Mouse (Mus musculus) megakaryocyte-erythroid progenitor cell, adult 5-6 weeks (primary cell): ENCODE results near the gene Mfsd7a. TPM values are rescaled to one million over a fixed set of nuclear protein-coding genes. Genes with fewer than 3 reads are reported as not detected.

Experiments
- ATAC-seq: replicated peaks from 2 replicates; pipeline ENCODE4 v1.8.0; 2016; ENCODE audit warnings: mild to moderate bottlenecking, inconsistent platforms; ENCODE audit not compliant: severe bottlenecking, poor library complexity, low FRiP score, low TSS enrichment
- total RNA-seq, 2 experiments: library from RNA; stranded (forward) in 1 of 2; stranded (reverse) in 1 of 2; fragments of 200-1000, 215-1000 nt in 1 of 2; fragments of >200 nt in 1 of 2; fragmentation: Nextera tagmentation in 1 of 2; gene quantifications; 2 replicates each; pipeline ENCODE4 v1.2.3; 2014 to 2017

Gene Mfsd7a
- total RNA-seq, 2 experiments from 2014 or later = not detected

GRCm38 (mm10) chr5:108436101-108436500, 12.6 kb downstream of the Mfsd7a start:
- no peak for ATAC-seq

GRCm38 (mm10) chr5:108433804-108434587, 14.7 kb downstream of the Mfsd7a start, which contains the start of gene Atp5k:
Gene Atp5k, minus strand, starts transcription at chr5:108434448.
- peak; percentile 94 for ATAC-seq

- ATAC-seq = no peak
Measured at GRCm38 (mm10) chr5:108431196-108431595, 17.5 kb downstream of the Mfsd7a start.

GRCm38 (mm10) chr5:108427186-108427585, 21.5 kb downstream of the Mfsd7a start:
- peak; percentile 87 for ATAC-seq

- ATAC-seq = no peak
Measured at GRCm38 (mm10) chr5:108423427-108423826, 25.3 kb downstream of the Mfsd7a start.

GRCm38 (mm10) chr5:108422741-108423140, 25.9 kb downstream of the Mfsd7a start:
- no peak for ATAC-seq

GRCm38 (mm10) chr5:108414711-108415110, 34.0 kb downstream of the Mfsd7a start:
- ATAC-seq = no peak

GRCm38 (mm10) chr5:108406977-108407376, 41.7 kb downstream of the Mfsd7a start:
- ATAC-seq = no peak

GRCm38 (mm10) chr5:108405460-108405859, 43.2 kb downstream of the Mfsd7a start:
- peak; percentile 86 for ATAC-seq

- ATAC-seq = no peak
Measured at GRCm38 (mm10) chr5:108403453-108403852, 45.2 kb downstream of the Mfsd7a start.

Other genes starting within 250 kb of the Mfsd7a start
- gene Dr1, start 180.0 kb downstream of the Mfsd7a start, total RNA-seq (2014; fragmentation: Nextera tagmentation) = 55.9 and 61.8 TPM in 2 replicates
- 53.3 and 83.8 TPM in 2 replicates for gene Dr1, start 180.0 kb downstream of the Mfsd7a start, total RNA-seq (2017)
- 6.2 and 8.8 TPM in 2 replicates for gene Pigg, start 136.3 kb downstream of the Mfsd7a start, total RNA-seq (2014; fragmentation: Nextera tagmentation)
- gene Pigg, start 136.3 kb downstream of the Mfsd7a start, total RNA-seq (2017) = 10.8 and 11.0 TPM in 2 replicates
- not detected in 2 replicates for gene Gm42517, start 81.0 kb downstream of the Mfsd7a start, total RNA-seq (2014; fragmentation: Nextera tagmentation)
- gene Gm42517, start 81.0 kb downstream of the Mfsd7a start, total RNA-seq (2017) = not detected in 2 replicates
- not detected in 2 replicates for gene Pde6b, start 60.5 kb downstream of the Mfsd7a start, total RNA-seq (2014; fragmentation: Nextera tagmentation)
- not detected in 2 replicates for gene Pde6b, start 60.5 kb downstream of the Mfsd7a start, total RNA-seq (2017)
- gene Atp5k, start 14.4 kb downstream of the Mfsd7a start, total RNA-seq (2014; fragmentation: Nextera tagmentation) = 469 and 530 TPM in 2 replicates
- 315 and 364 TPM in 2 replicates for gene Atp5k, start 14.4 kb downstream of the Mfsd7a start, total RNA-seq (2017)
- 30.8 and 41.9 TPM in 2 replicates for gene Pcgf3, start 12.3 kb upstream of the Mfsd7a start, total RNA-seq (2014; fragmentation: Nextera tagmentation)
- 10.0 and 16.2 TPM in 2 replicates for gene Pcgf3, start 12.3 kb upstream of the Mfsd7a start, total RNA-seq (2017)
- not detected in 2 replicates for gene Cplx1, start 101.1 kb upstream of the Mfsd7a start, total RNA-seq (2014; fragmentation: Nextera tagmentation)
- gene Cplx1, start 101.1 kb upstream of the Mfsd7a start, total RNA-seq (2017) = not detected in 2 replicates
- 66.2 and 88.6 TPM in 2 replicates for gene Gak, start 180.9 kb upstream of the Mfsd7a start, total RNA-seq (2014; fragmentation: Nextera tagmentation)
- gene Gak, start 180.9 kb upstream of the Mfsd7a start, total RNA-seq (2017) = 101 and 104 TPM in 2 replicates
- 20.5 and 21.9 TPM in 2 replicates for gene Tmem175, start 180.9 kb upstream of the Mfsd7a start, total RNA-seq (2014; fragmentation: Nextera tagmentation)
- gene Tmem175, start 180.9 kb upstream of the Mfsd7a start, total RNA-seq (2017) = 6.5 and 12.3 TPM in 2 replicates
- 19.9 and 20.7 TPM in 2 replicates for gene Idua, start 211.4 kb upstream of the Mfsd7a start, total RNA-seq (2014; fragmentation: Nextera tagmentation)
- 2.8 and 7.8 TPM in 2 replicates for gene Idua, start 211.4 kb upstream of the Mfsd7a start, total RNA-seq (2017)
- gene Dgkq, start 220.8 kb upstream of the Mfsd7a start, total RNA-seq (2014; fragmentation: Nextera tagmentation) = 16.3 and 24.7 TPM in 2 replicates
- 10.5 and 13.0 TPM in 2 replicates for gene Dgkq, start 220.8 kb upstream of the Mfsd7a start, total RNA-seq (2017)
- 22.9 and 25.8 TPM in 2 replicates for gene Slc26a1, start 226.7 kb upstream of the Mfsd7a start, total RNA-seq (2014; fragmentation: Nextera tagmentation)
- 10.7 and 12.3 TPM in 2 replicates for gene Slc26a1, start 226.7 kb upstream of the Mfsd7a start, total RNA-seq (2017)
- gene Fgfrl1, start 243.5 kb upstream of the Mfsd7a start, total RNA-seq (2014; fragmentation: Nextera tagmentation) = 16.8 and 29.8 TPM in 2 replicates
- 7.5 and 8.4 TPM in 2 replicates for gene Fgfrl1, start 243.5 kb upstream of the Mfsd7a start, total RNA-seq (2017)